Mouse (Mus musculus): ENCODE results near the gene Plin5.
"Not testable (repeated sequence)": the region's sequence is repeated elsewhere in the genome, so short reads cannot be mapped to it uniquely, and the experiment has no call there.

Gene Plin5

GRCm38 (mm10) chr17:56132661-56133060 lies 15.3 kb upstream of the Plin5 start:
- peak; percentile 81 for DNase-seq

DNA sequence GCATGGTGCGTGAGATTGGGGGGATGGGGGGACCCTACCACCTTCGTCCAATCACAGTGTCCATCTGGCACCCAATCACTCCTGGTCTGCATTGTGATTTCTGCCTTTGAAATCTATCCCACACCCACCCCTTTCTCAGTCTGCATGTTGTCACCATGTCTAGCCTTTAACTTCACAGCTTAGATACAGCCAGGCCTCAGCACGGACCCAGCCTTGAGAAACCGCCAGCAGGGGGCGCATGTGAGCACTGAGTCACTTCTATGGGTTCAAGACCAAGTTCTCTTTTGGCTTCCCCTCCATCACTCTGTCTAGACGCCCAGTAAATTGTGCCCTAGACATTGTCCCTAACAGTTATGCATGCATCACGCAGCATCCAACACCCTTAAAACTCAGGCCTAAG lies 14.4 kb upstream of the Plin5 start:
- peak; percentile 85 for DNase-seq

DNA sequence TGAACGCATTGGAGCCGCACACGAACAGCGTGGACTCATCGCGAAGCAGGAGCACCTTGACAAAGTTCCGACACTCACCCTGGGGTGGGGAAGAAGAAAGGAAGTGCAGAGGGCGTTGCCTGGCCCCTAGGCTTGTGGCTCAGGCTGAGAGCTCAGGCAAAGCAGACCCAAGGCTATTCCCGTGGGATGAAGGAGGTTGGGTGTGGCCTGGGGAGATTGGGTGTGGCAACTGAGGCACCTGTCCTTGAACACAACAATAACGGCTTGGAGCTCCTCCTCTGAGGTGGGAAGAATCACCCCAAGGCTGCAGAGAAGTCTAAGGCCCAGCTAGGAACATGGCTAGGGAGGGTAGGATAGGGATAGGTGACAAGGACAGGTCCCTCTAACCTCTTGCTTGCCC lies 13.7 kb upstream of the Plin5 start:
- DNase-seq: no peak

DNA sequence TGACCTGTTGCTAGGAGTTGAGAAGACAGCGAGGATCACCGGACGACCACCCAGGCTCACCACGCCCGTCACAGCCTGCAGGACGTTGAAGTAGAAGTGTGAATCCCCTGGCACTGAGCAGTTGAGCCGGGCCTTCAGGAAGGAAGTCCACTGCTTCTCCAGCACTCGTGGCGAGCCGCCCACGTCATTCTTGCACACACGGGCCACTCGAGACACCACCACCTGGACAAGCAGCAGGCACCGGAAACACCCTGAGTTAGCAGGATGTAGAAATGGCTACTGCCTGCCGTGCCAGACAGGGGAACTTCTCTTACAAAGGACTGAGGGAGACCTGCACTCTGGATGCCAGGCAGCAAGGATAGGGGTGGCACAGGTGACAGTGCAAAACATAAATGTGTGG lies 10.8 kb upstream of the Plin5 start:
- DNase-seq: peak; percentile 19

- DNase-seq: no peak
Observed at GRCm38 (mm10) chr17:56126175-56126574, 8.8 kb upstream of the Plin5 start.

DNA sequence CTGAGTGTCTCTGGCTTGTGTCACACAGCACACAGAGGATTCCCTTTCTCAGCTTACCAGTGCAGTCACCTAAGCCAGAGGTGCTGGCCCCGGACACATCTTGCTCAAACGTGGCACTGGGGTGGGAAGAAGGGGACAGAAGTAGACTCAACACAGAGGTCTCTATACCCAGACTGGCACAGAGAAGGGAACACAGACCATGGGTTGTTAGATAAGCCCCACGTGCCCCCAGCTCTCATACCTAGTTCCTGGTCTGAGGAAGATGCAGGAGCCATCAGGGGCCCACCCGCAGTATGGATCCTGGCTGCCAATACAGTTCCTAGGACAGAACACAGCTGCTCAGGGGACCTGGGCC lies 7.9 kb upstream of the Plin5 start:
- no peak for DNase-seq

- DNase-seq: peak; percentile 72
Observed at GRCm38 (mm10) chr17:56124377-56125275, 7.2 kb upstream of the Plin5 start.

DNA sequence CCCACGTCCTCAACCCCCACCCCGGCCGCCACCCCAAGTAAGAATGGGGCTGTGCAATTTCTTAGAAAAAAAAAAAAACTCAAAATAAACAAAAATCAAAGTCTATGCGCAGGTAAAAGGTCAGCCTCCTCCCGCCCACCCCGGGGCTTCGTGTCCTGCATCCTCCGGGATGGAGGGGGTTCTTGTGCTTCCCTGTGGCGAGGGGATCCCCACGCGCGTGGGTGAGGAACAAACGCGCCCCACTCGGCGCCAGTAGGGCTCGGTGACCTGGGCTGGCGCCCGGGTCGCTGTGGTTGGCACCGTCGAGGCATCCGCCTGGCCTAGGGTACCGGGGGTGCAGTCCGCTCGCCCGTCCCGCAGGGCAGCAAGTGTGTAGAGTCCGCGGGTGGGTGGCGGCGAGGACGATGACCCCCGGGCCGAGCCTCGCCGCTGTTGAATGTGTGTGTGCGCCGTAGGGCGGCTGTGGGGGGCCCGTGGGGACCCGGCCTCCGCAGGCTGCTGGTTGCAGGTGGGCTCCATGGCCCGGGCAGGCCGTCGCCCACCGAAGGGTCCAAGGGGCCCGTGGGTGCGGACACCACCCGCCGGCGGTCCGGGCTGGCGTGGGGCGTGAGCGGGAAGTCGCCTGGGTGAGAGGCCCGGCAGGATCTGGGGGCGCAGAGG lies 6.4 kb upstream of the Plin5 start:
- DNase-seq: no peak

DNA sequence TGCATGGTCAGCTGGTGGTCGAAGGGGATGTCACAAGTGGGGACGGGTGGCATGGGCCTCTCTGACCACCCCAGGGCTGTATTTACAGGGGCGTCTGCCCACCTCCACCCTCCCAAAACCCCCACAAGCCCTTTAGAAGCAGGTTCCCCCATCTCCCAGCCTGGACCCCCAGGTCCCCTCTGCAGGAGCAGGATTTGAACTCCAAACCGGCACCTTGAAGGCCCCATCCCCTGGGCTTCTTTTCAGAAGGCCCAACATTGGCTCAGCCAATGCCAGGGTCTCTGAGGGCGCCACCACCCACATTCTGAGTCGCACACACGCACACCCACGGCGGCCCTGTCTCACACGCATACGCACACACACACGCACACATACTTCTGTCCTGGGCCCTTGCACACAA lies 5.8 kb upstream of the Plin5 start:
- no peak for DNase-seq

GRCm38 (mm10) chr17:56121826-56122225 lies 4.4 kb upstream of the Plin5 start, which contains the start of gene Lrg1:
Gene Lrg1, minus strand, starts transcription at chr17:56122001.
- peak; percentile 26 for DNase-seq

DNA sequence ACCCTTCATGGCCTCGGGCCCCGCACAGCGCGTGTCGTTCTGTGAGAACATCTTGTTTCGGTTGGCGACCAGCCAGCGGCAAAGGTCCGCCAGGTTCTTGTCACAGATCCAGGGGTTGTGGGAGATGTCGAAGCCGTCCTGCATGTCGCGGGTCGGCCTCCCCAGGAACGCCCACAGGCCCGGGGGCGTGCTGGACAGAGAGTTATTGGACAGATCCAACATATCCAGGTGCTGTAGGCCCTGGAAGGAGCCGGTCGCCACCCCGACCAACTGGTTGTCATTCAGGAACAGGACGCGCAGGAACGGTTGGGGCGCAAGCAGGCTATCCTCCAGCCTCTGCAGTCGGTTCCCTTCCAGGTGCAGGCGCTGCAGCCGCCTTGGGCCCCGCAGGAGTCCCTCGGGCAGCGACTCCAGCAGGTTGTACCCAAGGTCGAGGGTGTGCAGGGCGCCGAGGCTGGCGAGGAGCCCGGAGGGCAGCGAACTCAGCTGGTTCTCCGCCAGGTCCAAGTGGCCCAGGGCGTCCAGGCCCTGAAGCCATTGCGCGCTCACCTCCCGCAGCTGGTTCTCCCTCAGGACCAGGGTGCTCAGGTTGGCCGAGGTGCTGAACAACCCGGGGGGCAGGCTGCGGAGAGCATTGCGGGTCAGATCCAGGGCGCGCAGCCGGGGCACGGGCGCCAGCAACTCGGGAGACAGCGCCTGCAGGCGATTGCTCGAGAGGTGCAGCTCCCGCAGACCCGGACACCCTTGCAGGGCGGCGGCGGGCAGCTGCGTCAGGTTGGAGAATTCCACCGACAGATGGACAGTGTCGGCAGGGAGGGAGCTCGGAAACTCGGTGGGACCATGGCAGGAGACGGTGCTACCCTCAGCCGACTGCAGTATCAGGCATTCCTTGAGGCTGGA lies 2.8 kb upstream of the Plin5 start:
- DNase-seq: peak; percentile 68

- DNase-seq: no peak
Observed at GRCm38 (mm10) chr17:56119431-56119830, 2.0 kb upstream of the Plin5 start.

DNA sequence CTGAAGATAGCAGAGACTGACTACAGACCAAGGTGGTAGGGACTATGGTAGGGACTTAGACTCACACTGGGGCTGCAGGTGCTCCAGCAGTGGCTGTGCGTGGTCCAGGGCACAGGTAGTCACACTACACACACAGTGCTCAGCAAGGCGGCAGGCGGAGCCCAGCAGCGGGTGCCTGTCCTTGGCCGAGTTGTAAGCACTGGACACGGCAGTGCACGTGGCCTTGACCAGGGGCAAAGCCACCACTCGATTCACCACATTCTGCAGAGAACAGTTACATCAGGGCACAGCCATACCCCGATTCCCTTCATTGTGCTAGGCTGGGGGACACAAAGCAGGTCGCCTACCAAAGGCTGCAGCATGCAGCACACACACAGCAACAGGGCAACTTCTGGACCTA lies 1.2 kb downstream of the Plin5 start:
- no peak for DNase-seq

- no peak for DNase-seq
Observed at GRCm38 (mm10) chr17:56112743-56113142, 4.7 kb downstream of the Plin5 start.

DNA sequence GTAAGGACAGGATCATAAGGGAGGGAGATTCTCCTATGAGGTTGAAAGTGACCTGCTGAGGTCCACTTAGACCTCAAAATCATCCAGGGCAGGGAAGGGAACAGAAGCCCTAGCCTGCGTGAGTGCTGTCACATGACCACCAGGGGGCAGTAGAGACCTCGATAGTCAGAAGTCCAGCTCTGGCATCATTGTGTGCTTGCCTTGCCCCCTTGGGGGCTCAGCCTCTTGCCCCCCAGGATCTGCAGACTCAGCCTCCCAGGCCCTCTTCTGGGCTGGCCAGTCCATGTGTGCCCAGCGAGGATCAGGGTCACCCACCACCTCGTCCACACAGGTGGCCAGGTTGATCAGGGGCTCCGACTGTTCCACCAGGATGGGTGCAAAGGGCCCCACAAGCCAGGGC lies 5.5 kb downstream of the Plin5 start:
- peak; percentile 81 for DNase-seq

GRCm38 (mm10) chr17:56111021-56111420 lies 6.4 kb downstream of the Plin5 start:
- DNase-seq: no peak

DNA sequence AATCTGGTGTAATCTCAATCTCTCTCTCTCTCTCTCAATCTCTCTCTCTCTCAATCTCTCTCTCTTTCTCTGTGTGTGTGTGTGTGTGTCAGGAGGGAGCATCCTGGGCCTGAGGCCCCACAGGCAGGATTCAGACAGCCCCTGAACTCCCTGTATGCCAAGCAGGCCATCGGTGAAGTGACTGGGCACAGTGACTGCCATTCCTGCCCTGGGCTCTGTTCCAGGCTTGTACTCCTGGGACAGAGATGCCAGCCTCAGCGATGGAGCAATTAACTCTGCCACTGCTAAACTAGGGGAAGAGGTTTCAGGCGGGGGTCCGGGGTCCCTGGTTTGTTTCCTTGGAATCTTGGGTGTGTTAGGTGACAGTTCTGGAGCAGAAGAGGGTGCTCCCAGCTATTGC lies 6.8 kb downstream of the Plin5 start:
- no peak for DNase-seq

DNA sequence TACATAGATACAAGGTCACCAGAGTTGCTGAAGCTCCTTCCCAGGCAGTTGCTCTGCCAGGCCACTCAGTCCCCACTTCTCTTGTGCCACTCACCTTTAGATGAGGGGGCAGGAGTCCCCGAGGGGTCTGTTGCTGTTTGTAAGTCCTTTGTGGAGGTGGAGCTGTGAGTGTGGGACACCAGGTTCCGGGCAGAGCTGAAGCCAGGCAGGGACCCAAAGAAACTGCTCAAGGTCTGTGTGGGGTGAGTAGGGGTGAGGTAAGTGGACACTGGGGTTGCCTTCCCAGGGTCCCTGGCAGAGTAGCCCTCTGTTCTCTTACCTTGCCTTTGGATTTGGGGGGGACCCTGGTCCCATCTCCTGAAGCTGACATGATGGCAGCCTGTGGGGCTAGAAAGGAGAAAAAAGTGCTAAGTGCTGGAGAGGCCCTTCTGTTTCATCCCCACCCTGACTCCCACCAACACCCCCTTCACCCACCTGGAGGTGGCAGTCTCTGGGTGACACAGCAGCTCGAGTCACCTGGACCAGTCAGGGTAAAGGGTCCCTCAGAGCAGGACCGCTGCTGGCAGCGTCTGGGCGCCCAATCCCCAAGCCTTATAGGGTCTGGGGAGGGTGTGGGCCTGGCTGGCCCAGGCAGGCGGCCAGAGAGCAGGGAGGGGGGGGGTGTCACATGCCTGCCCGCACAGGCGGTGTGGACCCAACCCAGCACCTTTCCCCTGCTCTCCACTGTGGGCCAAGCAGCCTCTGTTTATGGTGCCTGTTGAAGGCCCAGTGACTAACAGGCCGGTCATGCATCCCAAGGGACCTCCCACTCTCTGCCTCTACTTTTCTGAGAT lies 8.0 kb downstream of the Plin5 start, which contains the start of gene Plin4:
Gene Plin4 (minus strand): TSS at position 585 of the 833 bp plus-strand sequence.
- no peak for DNase-seq

DNA sequence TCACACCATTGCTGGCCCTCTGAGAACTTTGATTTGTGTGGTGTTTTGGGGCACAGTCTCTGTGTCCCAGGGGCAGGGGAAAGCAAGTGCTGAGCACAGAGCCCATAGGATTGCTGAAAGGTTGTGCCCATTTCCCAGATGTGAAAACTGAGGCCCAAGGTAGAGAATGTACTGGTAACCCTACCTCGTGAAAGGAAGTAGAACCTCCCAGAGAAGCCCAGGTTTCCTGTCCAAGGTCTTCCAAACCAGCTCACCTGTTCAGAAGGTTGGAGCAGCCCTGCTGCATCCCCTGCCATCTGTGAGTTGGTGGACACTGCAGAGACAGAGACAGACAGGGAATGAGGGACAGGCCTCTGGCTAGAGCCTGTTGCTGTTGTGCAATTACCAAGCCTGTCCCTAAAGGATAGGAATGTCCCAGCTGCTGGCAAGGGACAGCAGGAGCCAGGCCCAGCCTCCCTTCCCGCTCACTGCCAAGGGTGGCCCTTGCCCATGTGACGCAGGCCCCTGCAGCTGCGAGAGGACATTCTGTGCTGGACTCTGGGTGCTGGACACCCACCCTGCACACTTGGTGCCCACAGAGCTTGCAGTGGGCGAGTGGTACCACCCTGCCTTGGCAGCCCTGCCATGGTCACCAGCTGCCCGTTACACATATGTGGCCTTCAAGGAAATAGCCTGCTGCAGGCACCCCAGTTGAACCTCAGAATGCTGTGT lies 8.9 kb downstream of the Plin5 start:
- DNase-seq: no peak

DNA sequence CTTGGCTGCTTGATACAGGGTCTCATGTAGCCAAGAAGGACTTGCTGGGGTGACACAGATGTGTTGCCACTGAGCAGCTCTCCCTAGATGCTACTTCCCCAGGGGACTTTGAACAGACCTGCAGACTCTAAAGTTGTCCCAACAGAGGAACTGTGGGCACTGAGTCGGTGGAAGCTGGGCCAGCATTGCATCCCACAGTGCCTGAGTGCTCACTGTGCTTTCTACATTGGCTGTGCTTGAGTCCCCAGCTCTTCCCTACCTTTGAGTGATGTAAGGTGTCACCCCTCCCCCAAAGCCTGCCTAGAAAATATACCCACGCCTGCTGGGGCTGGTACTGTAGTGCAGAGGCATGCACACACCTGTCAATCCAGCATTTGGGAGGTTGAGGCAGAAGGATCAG lies 9.7 kb downstream of the Plin5 start:
- DNase-seq: no peak

GRCm38 (mm10) chr17:56106981-56107380 lies 10.4 kb downstream of the Plin5 start:
- DNase-seq: no peak

DNA sequence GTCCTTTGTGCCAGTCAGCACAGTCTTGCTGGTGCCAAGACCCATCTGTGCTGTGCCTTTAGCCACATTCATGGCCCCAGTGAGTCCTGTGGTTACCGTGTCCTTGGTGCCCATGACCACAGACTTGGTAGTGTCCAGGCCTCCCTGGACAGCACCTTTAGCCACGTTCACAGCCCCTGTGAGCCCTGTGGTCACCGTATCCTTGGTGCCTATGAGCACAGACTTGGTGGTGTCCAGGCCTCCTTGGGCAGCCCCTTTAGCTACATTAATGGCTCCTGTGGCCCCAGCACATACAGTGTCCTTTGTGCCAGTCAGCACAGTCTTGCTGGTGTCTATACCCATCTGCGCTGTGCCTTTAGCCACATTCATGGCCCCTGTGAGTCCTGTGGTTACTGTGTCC lies 11.0 kb downstream of the Plin5 start:
- not testable (repeated sequence) for DNase-seq
